Mouse (Mus musculus) olfactory bulb, adult 2 months (tissue): Measurements from ENCODE around the gene Mrpl10.

Experiments used
- CTCF ChIP-seq: fragments of 200-500 bp; IDR thresholded peaks from 2 replicates; pipeline ENCODE4 v1.5.1; 2012; ENCODE audit warnings: low read depth, mild to moderate bottlenecking, low read length, moderate library complexity; ENCODE audit not compliant: insufficient read depth
- POLR2A ChIP-seq: fragments of 200-500 bp; IDR thresholded peaks from 2 replicates; pipeline ENCODE4 v1.6.1; 2012; ENCODE audit warnings: mild to moderate bottlenecking, low read depth, low read length, moderate library complexity; ENCODE audit not compliant: insufficient read depth

- no peak for TF ChIP-seq CTCF
- TF ChIP-seq POLR2A, result no peak
Observed at GRCm38 (mm10) chr11:96996773-96997379, 44.5 kb upstream of the Mrpl10 start.
